Mouse (Mus musculus): ENCODE measurements at regions not wholly inside any gene's neighbourhood (a gene's known extent, or its start where the extent isn't known, plus 50 kb on each side); places are given as distances from the start of the nearest gene placed in this dataset.
A peak's percentile ranks its signal among the peaks of the same experiment; 100 is the strongest.

- H3K4me3 ChIP-seq (ENCODE audit: low read length) = no peak overlapping the region
- no peaks in the 10 kb centered on the region for H3K27me3 ChIP-seq (ENCODE audit: insufficient read depth, low read length)
- H3K9me3 ChIP-seq (ENCODE audit: low read length) = no peaks in the 10 kb centered on the region
- H3K4me1 ChIP-seq (ENCODE audit: insufficient read depth, low read length) = no peaks in the 10 kb centered on the region
- H3K9ac ChIP-seq (replicated peaks; ENCODE audit: low read length) = no peak overlapping the region
- H3K27ac ChIP-seq (ENCODE audit: low read length) = no peak overlapping the region
- no peak for ATAC-seq (ENCODE audit: low FRiP score, low TSS enrichment)
- H3K36me3 ChIP-seq (ENCODE audit: insufficient read depth, low read length) = no peaks in the 10 kb centered on the region
- H3K4me2 ChIP-seq (replicated peaks; ENCODE audit: low read depth, low read length) = no peak overlapping the region
- 69% methylated on average over 2 of the region's 2 CpGs for WGBS
Measured at GRCm38 (mm10) chr8:113065246-113066169, 495.7 kb downstream of the Cntnap4 start.

- no peak for ATAC-seq (ENCODE audit: low FRiP score, low TSS enrichment)
- Histone ChIP-seq H3K27me3 (ENCODE audit: insufficient read depth, low read length) (no peaks in the 10 kb centered on the region), H3K36me3 (ENCODE audit: insufficient read depth, low read length) (no peaks in the 10 kb centered on the region), H3K4me3 (ENCODE audit: low read length) (no peak overlapping the region), H3K27ac (ENCODE audit: low read length) (no peak overlapping the region), H3K9me3 (ENCODE audit: low read length) (no peaks in the 10 kb centered on the region), H3K9ac (replicated peaks; ENCODE audit: low read length) (no peak overlapping the region), H3K4me2 (replicated peaks; ENCODE audit: low read depth, low read length) (no peak overlapping the region), H3K4me1 (ENCODE audit: insufficient read depth, low read length) (no peaks in the 10 kb centered on the region)
- WGBS = 59% methylated on average over 6 of the region's 6 CpGs
Measured at GRCm38 (mm10) chr8:113066170-113066708, 496.4 kb downstream of the Cntnap4 start.

- H3K27me3 ChIP-seq (ENCODE audit: insufficient read depth, low read length) = no peaks in the 10 kb centered on the region
- no peaks in the 10 kb centered on the region for H3K36me3 ChIP-seq (ENCODE audit: insufficient read depth, low read length)
- WGBS = 83% methylated on average over 2 of the region's 2 CpGs
- no peak overlapping the region for H3K27ac ChIP-seq (ENCODE audit: low read length)
- H3K4me1 ChIP-seq (ENCODE audit: insufficient read depth, low read length) = no peaks in the 10 kb centered on the region
- ATAC-seq (ENCODE audit: low FRiP score, low TSS enrichment) = no peak
- H3K4me3 ChIP-seq (ENCODE audit: low read length) = no peak overlapping the region
- no peak overlapping the region for H3K4me2 ChIP-seq (replicated peaks; ENCODE audit: low read depth, low read length)
- H3K9me3 ChIP-seq (ENCODE audit: low read length) = no peaks in the 10 kb centered on the region
- no peak overlapping the region for H3K9ac ChIP-seq (replicated peaks; ENCODE audit: low read length)
Measured at GRCm38 (mm10) chr8:113083976-113084375, 514.1 kb downstream of the Cntnap4 start.

GRCm38 (mm10) chr8:113087586-113087985 lies 517.7 kb downstream of the Cntnap4 start:
- no peak overlapping the region for H3K27ac ChIP-seq (ENCODE audit: low read length)
- no peaks in the 10 kb centered on the region for H3K36me3 ChIP-seq (ENCODE audit: insufficient read depth, low read length)
- H3K9me3 ChIP-seq (ENCODE audit: low read length) = no peaks in the 10 kb centered on the region
- H3K9ac ChIP-seq (replicated peaks; ENCODE audit: low read length) = no peak overlapping the region
- no peak overlapping the region for H3K4me3 ChIP-seq (ENCODE audit: low read length)
- 93% methylated on average over 1 of the region's 1 CpGs for WGBS
- H3K27me3 ChIP-seq (ENCODE audit: insufficient read depth, low read length) = no peaks in the 10 kb centered on the region
- H3K4me1 ChIP-seq (ENCODE audit: insufficient read depth, low read length) = no peaks in the 10 kb centered on the region
- no peak overlapping the region for H3K4me2 ChIP-seq (replicated peaks; ENCODE audit: low read depth, low read length)
- no peak for ATAC-seq (ENCODE audit: low FRiP score, low TSS enrichment)

- H3K9me3 ChIP-seq (ENCODE audit: low read length) = no peaks in the 10 kb centered on the region
- H3K27ac ChIP-seq (ENCODE audit: low read length) = no peak overlapping the region
- H3K27me3 ChIP-seq (ENCODE audit: insufficient read depth, low read length) = no peaks in the 10 kb centered on the region
- no peak overlapping the region for H3K4me3 ChIP-seq (ENCODE audit: low read length)
- H3K4me1 ChIP-seq (ENCODE audit: insufficient read depth, low read length) = peaks cover 8% of the 10 kb centered on the region; the same call in 1 of the 2 replicates
- no peak overlapping the region for H3K4me2 ChIP-seq (replicated peaks; ENCODE audit: low read depth, low read length)
- H3K36me3 ChIP-seq (ENCODE audit: insufficient read depth, low read length) = no peaks in the 10 kb centered on the region
- ATAC-seq (ENCODE audit: low FRiP score, low TSS enrichment) = no peak
- WGBS = 67% methylated on average over 6 of the region's 6 CpGs
- H3K9ac ChIP-seq (replicated peaks; ENCODE audit: low read length) = no peak overlapping the region
Measured at GRCm38 (mm10) chr8:113111665-113112064, 523.7 kb upstream of the Mon1b start.

GRCm38 (mm10) chr8:113114165-113114700 lies 521.2 kb upstream of the Mon1b start:
- H3K4me2 ChIP-seq (replicated peaks; ENCODE audit: low read depth, low read length) = no peak overlapping the region
- no peak overlapping the region for H3K9ac ChIP-seq (replicated peaks; ENCODE audit: low read length)
- H3K4me1 ChIP-seq (ENCODE audit: insufficient read depth, low read length) = peaks cover 8% of the 10 kb centered on the region; the same call in 1 of the 2 replicates
- H3K27ac ChIP-seq (ENCODE audit: low read length) = no peak overlapping the region
- WGBS = 28% methylated on average over 3 of the region's 3 CpGs
- H3K9me3 ChIP-seq (ENCODE audit: low read length) = no peaks in the 10 kb centered on the region
- ATAC-seq (ENCODE audit: low FRiP score, low TSS enrichment) = peak; percentile 84
- no peaks in the 10 kb centered on the region for H3K36me3 ChIP-seq (ENCODE audit: insufficient read depth, low read length)
- no peaks in the 10 kb centered on the region for H3K27me3 ChIP-seq (ENCODE audit: insufficient read depth, low read length)
- H3K4me3 ChIP-seq (ENCODE audit: low read length) = no peak overlapping the region

GRCm38 (mm10) chr8:113117241-113117640 lies 518.1 kb upstream of the Mon1b start:
- 65% methylated on average over 9 of the region's 9 CpGs for WGBS
- Histone ChIP-seq H3K27ac (ENCODE audit: low read length) (no peak overlapping the region), H3K27me3 (ENCODE audit: insufficient read depth, low read length) (no peaks in the 10 kb centered on the region), H3K4me2 (replicated peaks; ENCODE audit: low read depth, low read length) (no peak overlapping the region), H3K9ac (replicated peaks; ENCODE audit: low read length) (no peak overlapping the region), H3K4me3 (ENCODE audit: low read length) (no peak overlapping the region), H3K36me3 (ENCODE audit: insufficient read depth, low read length) (no peaks in the 10 kb centered on the region), H3K9me3 (ENCODE audit: low read length) (no peaks in the 10 kb centered on the region), H3K4me1 (ENCODE audit: insufficient read depth, low read length) (peaks cover 8% of the 10 kb centered on the region; the same call in 1 of the 2 replicates)
- ATAC-seq (ENCODE audit: low FRiP score, low TSS enrichment) = no peak

GRCm38 (mm10) chr8:113125586-113125985 lies 509.8 kb upstream of the Mon1b start:
- 59% methylated on average over 6 of the region's 6 CpGs for WGBS
- ATAC-seq (ENCODE audit: low FRiP score, low TSS enrichment) = no peak
- Histone ChIP-seq H3K27me3 (ENCODE audit: insufficient read depth, low read length) (no peaks in the 10 kb centered on the region), H3K36me3 (ENCODE audit: insufficient read depth, low read length) (no peaks in the 10 kb centered on the region), H3K9me3 (ENCODE audit: low read length) (no peaks in the 10 kb centered on the region), H3K4me2 (replicated peaks; ENCODE audit: low read depth, low read length) (no peak overlapping the region), H3K9ac (replicated peaks; ENCODE audit: low read length) (no peak overlapping the region), H3K27ac (ENCODE audit: low read length) (no peak overlapping the region), H3K4me1 (ENCODE audit: insufficient read depth, low read length) (no peaks in the 10 kb centered on the region), H3K4me3 (ENCODE audit: low read length) (no peak overlapping the region)

- H3K4me2 ChIP-seq (replicated peaks; ENCODE audit: low read depth, low read length) = no peak overlapping the region
- H3K4me1 ChIP-seq (ENCODE audit: insufficient read depth, low read length) = no peaks in the 10 kb centered on the region
- no peaks in the 10 kb centered on the region for H3K27me3 ChIP-seq (ENCODE audit: insufficient read depth, low read length)
- ATAC-seq (ENCODE audit: low FRiP score, low TSS enrichment) = no peak
- H3K36me3 ChIP-seq (ENCODE audit: insufficient read depth, low read length) = no peaks in the 10 kb centered on the region
- H3K27ac ChIP-seq (ENCODE audit: low read length) = no peak overlapping the region
- no peaks in the 10 kb centered on the region for H3K9me3 ChIP-seq (ENCODE audit: low read length)
- H3K4me3 ChIP-seq (ENCODE audit: low read length) = no peak overlapping the region
- no peak overlapping the region for H3K9ac ChIP-seq (replicated peaks; ENCODE audit: low read length)
Measured at GRCm38 (mm10) chr8:113137361-113137760, 498.0 kb upstream of the Mon1b start.

- Histone ChIP-seq H3K27me3 (ENCODE audit: insufficient read depth, low read length) (no peaks in the 10 kb centered on the region), H3K36me3 (ENCODE audit: insufficient read depth, low read length) (no peaks in the 10 kb centered on the region), H3K27ac (ENCODE audit: low read length) (no peak overlapping the region), H3K4me3 (ENCODE audit: low read length) (no peak overlapping the region), H3K9me3 (ENCODE audit: low read length) (no peaks in the 10 kb centered on the region), H3K4me2 (replicated peaks; ENCODE audit: low read depth, low read length) (no peak overlapping the region), H3K9ac (replicated peaks; ENCODE audit: low read length) (no peak overlapping the region), H3K4me1 (ENCODE audit: insufficient read depth, low read length) (no peaks in the 10 kb centered on the region)
- WGBS = 81% methylated on average over 1 of the region's 1 CpGs
- ATAC-seq (ENCODE audit: low FRiP score, low TSS enrichment) = no peak
Measured at GRCm38 (mm10) chr8:113140021-113140420, 495.4 kb upstream of the Mon1b start.
